Mouse (Mus musculus) lung, postnatal 14 days (tissue): ENCODE data around the gene Ube2j1.
A peak's percentile ranks its signal among the peaks of the same experiment; 100 is the strongest.
"Not testable (repeated sequence)": the region's sequence is repeated elsewhere in the genome, so short reads cannot be mapped to it uniquely, and the experiment has no call there.

Experiments used
- DNase-seq: peaks from one replicate; pipeline ENCODE4 v3.0.0; 2021

Gene Ube2j1

DNA sequence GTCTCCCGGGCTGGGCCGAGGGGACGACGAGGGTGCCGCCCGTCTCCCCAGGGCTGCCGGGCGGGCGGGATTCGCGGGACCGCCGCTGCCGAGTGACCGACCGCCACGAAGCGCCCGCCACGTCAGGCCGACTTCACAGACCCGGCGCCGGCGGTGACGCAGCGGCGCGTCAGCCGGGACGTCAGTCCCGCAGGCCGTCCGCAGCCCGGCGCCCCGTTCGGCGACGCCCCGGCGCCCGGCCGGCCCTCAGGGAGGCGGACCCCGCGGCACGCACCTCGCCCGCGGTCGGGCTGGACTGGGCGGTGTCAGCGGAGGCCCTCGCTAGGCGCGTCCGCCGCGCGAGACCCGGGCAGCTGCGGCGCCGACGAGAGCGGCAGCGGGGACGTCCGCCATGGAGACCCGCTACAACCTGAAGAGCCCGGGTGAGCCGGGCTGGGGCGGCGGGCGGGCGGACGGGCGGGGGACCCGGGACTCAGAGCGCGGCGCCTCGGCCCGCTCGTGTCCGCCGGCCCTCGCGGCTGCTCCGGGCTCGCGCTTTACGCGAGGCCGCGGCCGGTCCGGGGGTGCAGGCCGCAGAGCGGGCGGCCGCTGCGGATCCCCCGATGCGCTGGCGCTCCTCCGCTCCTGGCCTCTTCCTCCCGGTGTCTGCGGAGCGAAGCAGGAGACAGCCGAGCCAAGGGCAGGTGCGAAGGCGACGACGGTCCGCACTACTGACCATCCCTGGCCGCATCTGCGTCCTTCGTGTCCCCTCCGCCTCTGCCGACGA, at the start of gene Ube2j1:
Gene Ube2j1 (plus strand): TSS at position 222 of the 766 bp plus-strand sequence.
- peak; percentile 88 for DNase-seq

DNA sequence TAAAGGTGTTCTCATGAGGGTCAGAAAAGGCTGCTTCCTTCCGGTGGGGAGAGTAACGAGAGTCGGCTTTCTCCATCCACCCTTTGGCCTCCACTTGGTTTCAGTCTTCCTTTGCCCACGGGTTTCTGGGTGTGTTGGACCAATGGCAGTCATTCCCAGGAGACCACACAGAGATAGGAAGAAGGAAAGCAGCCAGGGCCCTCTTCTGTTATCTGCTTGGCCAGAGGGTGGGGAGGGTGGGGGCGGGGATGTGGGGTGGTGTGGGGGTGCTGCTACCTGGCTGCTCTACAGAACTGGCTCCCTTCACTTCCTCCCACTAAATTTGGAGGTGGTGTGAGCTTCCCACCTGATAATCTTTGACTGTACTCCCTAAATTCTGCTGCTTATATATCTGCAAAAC, 49.6 kb upstream of the Ube2j1 start:
- no peak for DNase-seq

DNA sequence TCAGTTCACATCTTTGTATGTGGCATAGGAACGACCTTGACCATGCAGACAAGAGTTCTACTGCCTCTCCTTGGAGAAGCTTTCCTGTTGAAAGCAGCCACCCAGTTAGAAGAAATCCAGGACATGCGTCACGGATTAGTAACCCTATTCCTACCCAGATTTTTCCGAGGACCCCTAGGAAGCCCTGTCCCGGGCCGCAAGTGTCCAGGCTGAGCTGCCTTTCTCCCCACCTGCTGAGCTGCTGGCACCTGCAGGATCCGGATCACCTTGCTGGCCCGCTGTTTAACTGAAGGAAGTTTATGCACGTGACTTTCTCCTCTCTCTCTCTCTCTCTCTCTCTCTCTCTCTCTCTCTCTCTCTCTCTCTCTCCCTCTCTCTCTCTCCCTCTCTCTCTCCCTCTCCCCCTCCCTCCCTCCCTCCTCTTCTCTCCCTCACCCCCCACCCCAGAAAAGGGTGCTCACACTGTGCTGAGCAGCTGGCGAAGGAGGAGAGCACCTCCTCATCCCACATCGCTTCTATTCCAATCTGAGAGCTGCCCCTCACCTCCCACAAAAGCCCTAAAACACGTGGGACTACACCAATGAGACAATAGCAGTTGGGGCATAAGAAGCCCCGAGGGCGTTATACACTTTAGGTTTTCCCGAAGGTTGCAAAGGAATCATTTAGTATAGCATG, 49.0 kb upstream of the Ube2j1 start:
- no peak for DNase-seq

DNA sequence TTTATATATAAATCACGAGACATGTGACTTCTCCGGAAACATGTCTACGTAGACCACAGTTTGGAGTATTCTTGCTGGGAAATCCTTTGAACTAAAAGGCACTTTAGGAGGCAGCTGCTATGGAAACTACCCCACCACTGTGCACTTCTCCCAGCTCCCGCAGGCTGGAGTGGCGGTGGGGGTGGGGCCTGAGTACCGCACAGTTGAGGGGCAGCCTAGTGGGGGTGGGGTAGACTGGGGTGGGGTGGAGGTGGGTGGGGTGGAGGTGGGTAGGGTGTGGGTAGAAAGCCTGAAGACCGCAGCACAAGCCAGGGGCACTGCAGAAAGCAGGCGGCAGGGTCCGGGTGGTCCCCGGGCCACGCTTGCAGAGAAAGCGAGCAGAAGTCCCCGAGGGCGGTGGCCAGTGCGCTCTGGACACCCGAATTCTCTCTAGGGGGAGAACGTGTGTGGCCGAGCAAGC, 48.5 kb upstream of the Ube2j1 start, which contains the start of gene Rragd:
Gene Rragd (plus strand): TSS at position 322 of the 460 bp plus-strand sequence.
- DNase-seq: peak; percentile 17

DNA sequence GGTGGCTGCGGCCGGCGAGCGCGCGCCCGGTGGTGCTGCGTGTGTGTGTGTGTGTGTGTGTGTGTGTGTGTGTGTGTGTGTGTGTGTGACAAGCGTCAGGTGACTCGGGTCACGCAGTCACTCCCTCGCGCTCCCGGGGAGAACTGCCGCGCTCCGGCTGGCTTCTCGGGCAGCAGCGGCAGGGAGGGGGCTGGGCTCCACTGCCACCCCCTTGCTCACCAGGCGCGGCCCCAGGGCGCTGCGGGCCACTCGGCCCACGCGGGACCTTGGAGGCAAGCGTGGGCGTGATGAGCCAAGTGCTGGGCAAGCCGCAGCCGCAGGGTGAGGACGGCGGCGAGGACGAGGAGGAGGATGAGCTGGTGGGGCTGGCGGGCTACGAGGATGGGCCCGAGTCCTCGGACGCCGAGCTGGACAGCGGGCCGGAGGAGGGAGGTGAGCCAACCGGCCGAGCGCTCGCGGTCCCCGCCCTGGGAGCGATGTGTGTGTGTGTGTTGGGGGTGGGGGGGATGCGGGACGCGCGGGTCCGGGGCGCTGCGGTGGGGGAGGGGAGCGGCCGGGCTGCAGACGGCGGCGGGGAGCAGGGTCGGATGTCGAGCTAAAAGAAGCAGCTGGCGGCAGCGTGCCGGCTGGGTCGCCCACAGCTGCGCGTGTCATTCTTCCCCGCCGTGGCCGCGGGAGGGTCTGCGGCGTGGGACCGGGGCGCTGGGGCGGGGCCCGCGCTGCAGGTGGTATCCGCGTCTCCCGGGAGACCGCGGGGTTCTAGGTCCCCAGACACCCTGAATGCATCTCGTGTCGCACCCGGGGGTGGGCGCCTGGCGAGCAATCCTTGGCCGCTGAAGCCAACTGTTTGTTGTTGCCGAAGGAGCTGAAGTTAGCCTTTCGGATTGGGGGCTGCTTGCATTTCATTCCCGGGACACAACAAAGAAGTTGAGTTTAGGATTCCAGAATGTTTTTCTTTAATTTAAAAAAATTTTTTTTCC, 47.8 kb upstream of the Ube2j1 start:
- DNase-seq: peak; percentile 28

DNA sequence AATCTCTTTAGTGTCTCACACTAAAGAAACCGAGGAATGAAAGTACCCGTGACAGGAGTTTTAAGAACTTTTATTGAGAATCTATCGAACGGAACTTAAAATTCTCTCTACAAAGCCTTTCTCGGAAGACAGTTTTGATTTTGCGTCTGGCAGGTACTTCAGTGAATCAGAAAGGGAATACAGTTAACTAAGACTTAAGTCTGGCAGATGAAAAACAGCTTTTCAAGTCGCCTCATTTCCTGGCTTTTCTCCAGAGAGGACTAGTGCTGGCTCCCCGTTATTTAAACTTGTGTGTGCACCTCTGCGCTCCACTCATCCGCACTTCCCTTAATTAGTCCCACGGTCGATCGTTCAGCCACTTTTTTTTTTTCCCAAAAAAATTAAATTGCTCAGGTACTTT, 47.0 kb upstream of the Ube2j1 start:
- DNase-seq: peak; percentile 2

DNA sequence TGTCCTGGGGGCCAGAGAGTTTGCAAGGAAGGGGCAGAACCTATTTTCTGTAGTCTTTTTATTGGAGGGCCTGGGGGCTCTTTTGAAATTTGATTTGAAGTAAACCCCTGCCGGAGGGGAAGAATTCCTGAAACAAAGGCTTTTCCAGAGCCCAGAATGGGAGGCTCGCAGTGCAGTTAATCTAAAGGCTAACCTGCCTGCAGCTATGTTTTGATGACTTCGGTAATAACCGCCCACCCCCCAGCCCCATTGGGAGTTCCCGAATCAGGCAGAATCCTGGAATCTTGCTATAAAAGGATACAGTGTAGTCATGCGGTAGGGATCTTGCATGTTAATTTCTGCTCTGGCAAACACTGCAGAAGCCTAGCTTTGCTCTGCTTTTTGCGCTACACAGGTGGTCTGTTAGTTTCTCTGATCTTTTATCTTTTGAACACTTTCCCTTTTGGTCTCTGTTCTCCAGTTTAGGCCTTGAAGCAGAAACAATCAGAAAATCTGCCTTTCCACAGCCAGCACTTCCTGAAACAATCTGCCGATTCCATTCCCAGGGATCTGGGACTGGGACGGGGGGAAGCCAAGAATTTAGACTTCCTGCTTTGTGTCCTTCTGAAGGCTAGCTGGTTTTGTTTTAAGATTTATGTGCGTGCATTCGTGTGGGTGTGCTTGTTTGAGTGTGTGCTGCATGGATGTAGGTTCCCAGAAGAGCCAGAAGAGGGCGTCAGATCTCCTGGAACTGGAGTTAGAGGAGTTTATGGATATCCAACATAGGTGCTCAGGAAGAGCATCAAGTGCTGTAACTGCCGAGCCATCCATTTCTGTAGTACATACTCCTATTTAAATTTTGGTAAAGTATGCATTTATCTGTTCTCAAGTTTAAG, 46.2 kb upstream of the Ube2j1 start:
- DNase-seq: no peak

DNA sequence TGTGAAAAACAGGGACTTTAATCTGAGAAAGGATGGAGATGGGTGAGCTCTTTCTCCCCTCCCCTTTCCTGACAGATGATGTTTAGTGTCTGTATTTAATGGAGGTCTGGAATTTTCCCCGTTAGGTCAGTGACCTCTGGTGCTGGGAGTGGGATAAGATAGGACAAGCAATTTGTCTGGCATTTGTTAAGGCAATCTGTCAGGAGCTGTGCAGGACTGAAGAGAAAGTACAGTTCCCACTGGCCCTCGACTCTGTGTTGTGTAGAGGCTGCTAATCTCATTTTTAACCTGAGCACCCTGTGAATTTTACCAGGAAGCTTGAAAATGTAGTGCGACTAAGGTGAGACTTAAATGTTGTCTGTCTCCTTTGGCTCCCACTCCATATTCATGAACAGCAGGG, 45.5 kb upstream of the Ube2j1 start:
- DNase-seq: no peak

DNA sequence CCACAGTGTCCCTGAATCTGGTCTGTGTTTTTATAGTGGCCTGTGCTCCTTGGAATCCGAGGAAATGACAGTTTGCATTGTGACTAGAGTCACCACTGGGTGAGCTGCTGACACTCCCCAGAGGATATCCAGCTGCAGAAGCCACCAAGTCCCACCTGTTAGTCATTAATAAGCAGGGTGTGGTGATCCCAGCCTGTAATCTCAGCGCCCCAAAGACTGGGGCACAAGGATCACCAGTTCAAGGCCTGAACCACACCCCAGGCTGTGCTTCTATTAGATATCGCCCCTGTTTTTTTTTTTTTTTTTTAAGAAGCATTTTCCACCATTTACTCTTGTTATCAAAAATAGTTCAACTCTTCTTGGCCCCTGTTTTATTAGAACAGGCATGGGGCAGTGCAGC, 44.2 kb upstream of the Ube2j1 start:
- DNase-seq: no peak

DNA sequence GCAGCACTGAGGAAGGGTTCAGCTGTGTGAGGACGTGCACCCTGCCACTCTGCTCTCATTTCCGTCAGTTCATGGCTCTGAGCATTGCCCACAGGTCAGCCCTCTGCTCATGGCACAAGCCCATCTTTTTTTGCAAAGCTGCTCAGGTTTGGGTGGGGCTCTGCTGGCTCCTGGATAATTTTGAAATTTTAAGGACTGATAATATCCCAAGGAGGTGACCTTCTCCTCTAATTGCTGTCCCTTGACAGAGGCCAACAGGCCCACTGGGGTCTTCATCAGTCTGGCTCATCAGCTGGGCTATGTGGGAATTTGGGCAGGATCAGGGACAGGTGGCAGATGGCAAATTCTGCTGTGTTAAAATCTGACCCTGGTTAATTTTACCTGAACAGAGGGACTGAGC, 41.9 kb upstream of the Ube2j1 start:
- DNase-seq: no peak

DNA sequence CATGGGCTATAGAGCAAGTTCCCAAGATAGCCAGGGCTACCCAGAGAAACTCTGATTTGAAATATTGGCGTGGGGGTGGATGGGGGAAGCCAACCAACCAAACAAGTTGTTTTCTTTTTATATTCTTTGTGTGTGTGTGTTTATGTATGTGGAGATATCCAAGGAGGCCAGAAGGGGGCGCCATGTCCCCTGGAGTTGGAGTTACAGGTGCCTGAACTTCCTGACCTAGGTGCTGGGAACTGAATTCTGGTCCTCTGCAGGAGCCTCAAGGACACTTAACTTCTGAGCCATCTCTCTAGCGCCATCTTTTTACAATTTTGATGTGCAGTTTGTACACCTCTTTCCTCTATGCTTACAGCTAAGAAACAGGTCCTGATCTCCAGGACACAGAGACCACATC, 37.0 kb upstream of the Ube2j1 start:
- no peak for DNase-seq

DNA sequence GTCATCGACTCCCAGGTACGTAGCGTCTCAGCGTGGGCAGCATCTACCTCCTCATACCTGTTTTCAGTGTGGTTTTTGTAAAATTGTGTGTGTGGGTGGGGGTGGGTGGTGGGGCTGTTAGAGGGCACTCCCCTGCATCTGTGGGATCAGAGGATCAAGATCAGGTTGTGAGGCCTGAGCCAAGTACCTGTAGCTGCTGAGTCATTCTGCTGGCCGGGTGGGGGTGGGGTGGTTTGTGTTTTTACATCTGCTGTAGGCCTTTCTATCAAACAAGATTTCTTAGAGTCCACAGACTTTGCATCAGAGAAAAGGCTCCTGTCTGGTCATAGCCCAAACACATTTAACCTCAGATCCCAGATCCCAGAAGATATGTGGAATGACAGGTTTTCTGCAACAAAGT, 35.1 kb upstream of the Ube2j1 start:
- no peak for DNase-seq

DNA sequence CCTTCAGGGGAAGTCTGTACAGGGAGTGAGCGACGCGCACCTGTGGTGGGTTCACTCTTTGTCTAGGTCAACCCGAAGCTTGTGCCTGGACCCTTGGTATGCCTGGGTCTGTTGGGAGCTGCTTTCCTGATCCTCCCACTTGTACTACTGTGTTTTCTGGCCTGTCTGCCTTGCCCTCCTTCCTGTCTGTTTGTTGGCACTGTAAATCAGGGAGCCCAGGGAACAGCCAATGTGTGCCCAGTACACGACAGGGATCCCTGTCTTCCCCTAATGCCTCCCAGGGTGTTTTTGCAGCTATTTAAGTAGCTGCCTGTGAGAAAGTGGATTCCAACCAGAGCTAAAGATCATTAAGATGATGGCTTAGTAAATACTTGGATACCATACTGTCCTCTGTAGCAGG, 33.6 kb upstream of the Ube2j1 start:
- no peak for DNase-seq

DNA sequence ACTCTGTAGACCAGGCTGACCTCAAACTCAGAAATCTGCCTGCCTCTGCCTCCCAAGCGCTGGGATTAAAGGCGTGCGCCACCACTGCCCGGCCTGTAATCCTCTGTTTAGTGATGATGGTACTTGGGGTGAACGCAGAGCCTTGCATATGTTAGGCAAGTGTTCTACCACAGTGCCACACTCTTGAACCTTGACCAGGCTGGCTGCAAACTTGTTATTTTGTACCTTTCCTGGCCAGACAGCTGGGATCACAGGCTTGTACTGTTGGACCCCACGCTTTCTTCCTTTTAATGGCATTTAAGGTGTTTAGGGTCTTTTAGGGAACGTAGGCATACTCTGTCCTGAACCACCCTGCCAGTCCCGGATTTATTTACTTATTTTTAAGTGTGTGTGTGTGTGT, 32.2 kb upstream of the Ube2j1 start:
- DNase-seq: no peak

DNA sequence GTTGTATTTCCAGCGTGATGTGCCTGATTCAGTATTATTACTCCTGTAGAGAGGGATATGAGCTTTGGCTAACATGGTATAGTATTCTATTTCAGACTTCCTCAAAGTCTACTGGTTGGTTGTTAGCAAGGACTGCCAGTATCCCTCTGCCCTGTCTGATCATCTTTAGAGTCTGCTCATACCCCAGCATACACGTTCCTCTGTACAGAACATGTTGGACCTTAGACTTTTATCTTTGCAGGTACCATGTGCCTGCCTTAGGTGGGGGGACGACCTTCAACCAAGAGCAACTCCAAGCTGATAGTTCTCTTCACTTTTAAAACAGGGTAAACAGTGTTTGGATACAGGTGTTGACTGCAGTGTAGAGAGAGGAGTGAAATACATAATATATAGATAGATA, 29.1 kb upstream of the Ube2j1 start:
- DNase-seq: no peak

DNA sequence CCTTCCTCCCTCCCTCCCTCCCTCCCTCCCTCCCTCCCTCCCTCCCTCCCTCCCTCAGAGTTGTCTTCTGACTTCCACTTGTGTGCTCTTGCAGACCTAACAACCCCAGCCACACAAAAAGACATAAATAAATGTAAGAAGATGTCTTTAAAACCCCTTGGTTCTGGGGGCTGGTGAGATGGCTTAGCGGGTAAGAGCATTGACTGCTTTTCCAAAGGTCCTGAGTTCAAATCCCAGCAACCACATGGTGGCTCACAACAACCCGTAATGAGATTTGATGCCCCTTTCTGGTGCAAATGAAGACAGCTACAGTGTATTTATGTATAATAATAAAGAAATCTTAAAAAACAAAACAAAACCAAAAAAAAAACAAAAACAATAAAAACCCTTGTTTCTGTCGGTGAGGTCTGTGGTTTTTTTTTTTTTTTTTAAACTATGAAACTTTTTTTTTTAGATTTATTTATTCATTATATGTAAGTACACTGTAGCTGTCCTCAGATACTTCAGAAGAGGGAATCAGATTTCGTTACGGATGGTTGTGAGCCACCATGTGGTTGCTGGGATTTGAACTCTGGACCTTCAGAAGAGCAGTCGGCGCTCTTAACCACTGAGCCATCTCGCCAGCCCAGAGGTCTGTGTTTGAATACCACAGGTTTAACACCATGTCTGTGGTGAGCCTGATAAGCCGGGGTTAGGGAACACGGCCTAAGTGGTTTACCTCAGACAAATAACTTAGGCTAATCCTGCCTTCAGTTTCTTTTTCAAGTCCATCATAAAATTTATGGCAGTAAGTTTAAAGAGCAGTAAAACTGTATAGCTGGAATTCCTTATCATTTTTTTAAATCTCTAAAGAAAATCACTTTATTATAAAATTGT, 25.4 kb upstream of the Ube2j1 start:
- DNase-seq: not testable (repeated sequence)

DNA sequence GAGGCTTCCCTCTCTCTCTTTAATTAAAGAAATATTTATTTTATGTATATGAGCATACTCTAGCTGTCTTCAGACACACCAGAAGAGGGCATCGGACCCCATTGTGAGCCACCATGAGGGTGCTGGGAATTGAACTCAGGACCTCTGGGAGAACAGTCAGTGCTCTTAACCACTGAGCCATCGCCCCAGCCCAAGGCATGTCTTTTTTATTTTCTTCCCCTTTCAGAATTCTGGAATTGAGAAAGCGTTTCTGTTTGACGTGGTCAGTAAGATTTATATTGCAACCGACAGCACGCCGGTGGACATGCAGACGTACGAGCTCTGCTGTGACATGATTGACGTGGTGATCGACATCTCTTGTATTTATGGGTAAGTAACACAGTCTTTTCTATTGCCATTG, 24.4 kb upstream of the Ube2j1 start:
- DNase-seq: no peak

DNA sequence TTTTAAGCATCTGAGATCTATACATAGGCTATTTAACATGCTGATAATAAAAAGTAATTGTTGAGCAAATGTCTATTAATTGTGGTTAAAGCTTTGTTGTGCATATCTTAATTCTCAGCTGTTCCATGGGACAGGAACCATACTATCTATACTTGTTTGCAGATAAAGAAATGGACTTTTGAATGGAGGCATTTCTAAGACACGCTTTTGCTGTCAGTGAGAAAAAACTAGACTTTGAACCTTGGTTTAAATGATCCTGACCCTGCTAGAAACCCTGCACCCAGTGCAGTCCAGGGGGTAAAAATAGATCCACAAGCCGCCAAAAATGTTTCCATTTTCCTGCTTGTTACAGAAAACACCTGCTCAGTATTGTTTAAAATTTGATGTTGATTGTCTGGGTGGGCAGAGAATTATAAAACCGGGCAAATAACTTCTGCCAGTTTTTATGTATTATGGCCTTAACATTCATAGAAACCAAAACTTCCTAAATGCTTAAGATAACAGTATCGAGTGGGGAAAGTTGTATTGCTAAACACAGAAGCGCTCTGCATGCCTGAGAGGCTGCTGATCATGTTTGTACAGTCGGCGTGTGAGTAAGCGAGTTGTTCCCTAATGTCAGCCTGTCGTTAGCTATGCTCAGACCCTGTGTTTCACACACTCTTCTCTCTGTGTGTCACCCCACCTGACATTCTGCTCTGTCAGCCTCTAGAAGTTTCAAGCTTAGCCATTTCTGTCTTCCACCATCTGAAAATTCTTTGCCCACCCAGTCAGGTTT, 23.6 kb upstream of the Ube2j1 start:
- no peak for DNase-seq

DNA sequence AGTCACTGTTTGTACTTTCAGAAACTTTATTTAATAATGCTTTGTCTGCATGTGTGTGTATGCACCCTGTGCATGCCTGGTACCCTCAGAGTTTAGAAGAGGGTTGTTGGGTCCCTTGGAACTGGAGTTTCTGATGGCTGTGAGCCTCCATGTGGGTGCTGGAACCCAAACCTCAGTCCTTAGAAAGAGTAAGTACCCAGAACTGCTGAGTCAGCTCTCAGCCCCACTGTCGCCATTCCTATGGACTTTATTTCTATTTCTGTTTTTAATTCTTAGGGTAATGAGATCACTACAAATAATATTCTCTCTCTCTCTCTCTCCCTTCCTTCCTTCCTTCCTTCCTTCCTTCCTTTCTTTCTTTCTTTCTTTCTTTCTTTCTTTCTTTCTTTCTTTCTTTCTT, 21.1 kb upstream of the Ube2j1 start:
- no peak for DNase-seq

DNA sequence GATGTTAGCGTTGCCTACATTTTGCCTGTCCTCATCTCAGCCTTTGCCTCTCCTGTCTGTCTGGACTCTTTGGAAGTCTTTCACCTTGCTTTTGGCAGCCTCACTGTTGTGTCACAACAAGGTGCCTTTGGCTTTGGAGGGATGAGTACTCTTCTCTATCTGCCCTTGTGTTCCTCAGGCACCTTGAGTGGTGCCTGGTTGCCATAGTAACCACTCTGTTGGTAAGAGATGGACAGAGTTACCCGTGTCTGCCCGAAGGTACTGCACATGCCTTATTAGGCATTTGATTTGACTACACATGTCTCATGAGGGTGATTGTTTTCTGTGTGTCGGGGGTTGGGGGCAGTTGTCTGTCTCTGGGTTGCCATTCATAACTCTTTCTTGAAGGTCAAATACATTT, 18.7 kb upstream of the Ube2j1 start:
- no peak for DNase-seq
